Mouse (Mus musculus): ENCODE measurements around the gene Nek8. TPM values are rescaled to one million over a fixed set of nuclear protein-coding genes. Genes with fewer than 3 reads are reported as not detected.

Gene Nek8
- polyA plus RNA-seq, 1 experiment from 2014 or later: 17.5 TPM

GRCm38 (mm10) chr11:78172748-78173383 lies 3.6 kb downstream of the Nek8 start:
- Histone ChIP-seq H3K4me3 (no peak overlapping the region), H3K9me3 (no peaks in the 10 kb centered on the region), H3K4me1 (peaks cover 6% of the 10 kb centered on the region), H3K27ac (no peak overlapping the region), H3K9ac (peak overlapping the region; percentile 27; the same call in 1 of the 2 replicates), H3K36me3 (peaks cover 14% of the 10 kb centered on the region), H3K4me2 (replicated peaks) (no peak overlapping the region), H3K27me3 (no peaks in the 10 kb centered on the region)
- WGBS: 85% methylated on average over 19 of the region's 19 CpGs
- ATAC-seq (ENCODE audit: insufficient number of reproducible peaks, insufficient read depth, low FRiP score, low TSS enrichment): no peak

- Histone ChIP-seq H3K27ac (no peak overlapping the region), H3K4me1 (peaks cover 1% of the 10 kb centered on the region), H3K4me2 (replicated peaks) (no peak overlapping the region), H3K4me3 (no peak overlapping the region), H3K36me3 (peaks cover 14% of the 10 kb centered on the region), H3K9me3 (no peaks in the 10 kb centered on the region), H3K9ac (no peak overlapping the region), H3K27me3 (no peaks in the 10 kb centered on the region)
- ATAC-seq (ENCODE audit: insufficient number of reproducible peaks, insufficient read depth, low FRiP score, low TSS enrichment): no peak
- WGBS: 80% methylated on average over 16 of the region's 16 CpGs
Measured at GRCm38 (mm10) chr11:78172034-78172747, 4.3 kb downstream of the Nek8 start.

GRCm38 (mm10) chr11:78171328-78171727 lies 5.1 kb downstream of the Nek8 start:
- H3K4me3 ChIP-seq: no peak overlapping the region
- no peak for ATAC-seq (ENCODE audit: insufficient number of reproducible peaks, insufficient read depth, low FRiP score, low TSS enrichment)
- 73% methylated on average over 4 of the region's 4 CpGs for WGBS

GRCm38 (mm10) chr11:78170306-78170705 lies 6.2 kb downstream of the Nek8 start:
- Histone ChIP-seq H3K27ac (no peak overlapping the region), H3K4me3 (no peak overlapping the region), H3K27me3 (no peaks in the 10 kb centered on the region), H3K9me3 (no peaks in the 10 kb centered on the region), H3K9ac (no peak overlapping the region), H3K36me3 (peaks cover 14% of the 10 kb centered on the region), H3K4me2 (replicated peaks) (no peak overlapping the region), H3K4me1 (peaks cover 11% of the 10 kb centered on the region)
- WGBS: 89% methylated on average over 15 of the region's 15 CpGs
- ATAC-seq (ENCODE audit: insufficient number of reproducible peaks, insufficient read depth, low FRiP score, low TSS enrichment): no peak

More at GRCm38 (mm10) chr11:78171328-78171727, 5.1 kb downstream of the Nek8 start:
- no peak overlapping the region for H3K27ac ChIP-seq
- H3K9me3 ChIP-seq: no peaks in the 10 kb centered on the region
- H3K4me1 ChIP-seq: peaks cover 4% of the 10 kb centered on the region; the same call in 1 of the 2 replicates
- no peak overlapping the region for H3K9ac ChIP-seq
- no peaks in the 10 kb centered on the region for H3K27me3 ChIP-seq
- peaks cover 14% of the 10 kb centered on the region for H3K36me3 ChIP-seq
- no peak overlapping the region for H3K4me2 ChIP-seq (replicated peaks)

- no peak overlapping the region for H3K27ac ChIP-seq
Measured at GRCm38 (mm10) chr11:78168541-78169468, 7.7 kb downstream of the Nek8 start.

GRCm38 (mm10) chr11:78167257-78167959 lies 9.1 kb downstream of the Nek8 start:
- no peak overlapping the region for H3K4me3 ChIP-seq
- ATAC-seq (ENCODE audit: insufficient number of reproducible peaks, insufficient read depth, low FRiP score, low TSS enrichment): no peak
- peaks cover 23% of the 10 kb centered on the region for H3K4me1 ChIP-seq
- H3K9ac ChIP-seq: no peak overlapping the region; the same call in 1 of the 2 replicates
- H3K27me3 ChIP-seq: no peaks in the 10 kb centered on the region
- H3K27ac ChIP-seq: no peak overlapping the region
- WGBS: 80% methylated on average over 14 of the region's 14 CpGs
- H3K9me3 ChIP-seq: no peaks in the 10 kb centered on the region
- H3K36me3 ChIP-seq: peaks cover 17% of the 10 kb centered on the region
- H3K4me2 ChIP-seq (replicated peaks): no peak overlapping the region

More at GRCm38 (mm10) chr11:78168541-78169468, 7.7 kb downstream of the Nek8 start:
- Histone ChIP-seq H3K27me3 (no peaks in the 10 kb centered on the region), H3K9me3 (no peaks in the 10 kb centered on the region), H3K4me3 (no peak overlapping the region), H3K4me2 (replicated peaks) (no peak overlapping the region), H3K36me3 (peaks cover 14% of the 10 kb centered on the region), H3K9ac (no peak overlapping the region), H3K4me1 (peaks cover 11% of the 10 kb centered on the region)
- no peak for ATAC-seq (ENCODE audit: insufficient number of reproducible peaks, insufficient read depth, low FRiP score, low TSS enrichment)
- 49% methylated on average over 19 of the region's 19 CpGs for WGBS

GRCm38 (mm10) chr11:78166640-78167039 lies 9.8 kb downstream of the Nek8 start:
- no peak overlapping the region for H3K9ac ChIP-seq
- H3K4me2 ChIP-seq (replicated peaks): no peak overlapping the region
- H3K27me3 ChIP-seq: no peaks in the 10 kb centered on the region
- no peak for ATAC-seq (ENCODE audit: insufficient number of reproducible peaks, insufficient read depth, low FRiP score, low TSS enrichment)
- H3K27ac ChIP-seq: no peak overlapping the region
- H3K4me1 ChIP-seq: peaks cover 28% of the 10 kb centered on the region
- WGBS: 57% methylated on average over 6 of the region's 6 CpGs
- H3K9me3 ChIP-seq: no peaks in the 10 kb centered on the region
- H3K4me3 ChIP-seq: no peak overlapping the region
- peaks cover 17% of the 10 kb centered on the region for H3K36me3 ChIP-seq

GRCm38 (mm10) chr11:78166161-78166560 lies 10.3 kb downstream of the Nek8 start:
- 33% methylated on average over 4 of the region's 4 CpGs for WGBS
- Histone ChIP-seq H3K27me3 (no peaks in the 10 kb centered on the region), H3K36me3 (peaks cover 20% of the 10 kb centered on the region), H3K9ac (no peak overlapping the region), H3K9me3 (no peaks in the 10 kb centered on the region), H3K27ac (peak overlapping the region; percentile 100), H3K4me1 (peaks cover 28% of the 10 kb centered on the region), H3K4me2 (replicated peaks) (peak overlapping the region; percentile 76), H3K4me3 (peak overlapping the region; percentile 99)
- no peak for ATAC-seq (ENCODE audit: insufficient number of reproducible peaks, insufficient read depth, low FRiP score, low TSS enrichment)

- Histone ChIP-seq H3K36me3 (peaks cover 22% of the 10 kb centered on the region), H3K4me1 (peaks cover 28% of the 10 kb centered on the region), H3K9ac (peak overlapping the region; percentile 99; the same call in 1 of the 2 replicates), H3K4me3 (peak overlapping the region; percentile 99), H3K27ac (peak overlapping the region; percentile 100), H3K9me3 (no peaks in the 10 kb centered on the region), H3K27me3 (no peaks in the 10 kb centered on the region), H3K4me2 (replicated peaks) (peak overlapping the region; percentile 76)
- ATAC-seq (ENCODE audit: insufficient number of reproducible peaks, insufficient read depth, low FRiP score, low TSS enrichment): 0 out of 2 replicates have a peak, but pooled peaks have one; percentile 5
- WGBS: 3% methylated on average over 16 of the region's 16 CpGs
Measured at GRCm38 (mm10) chr11:78165761-78166109, 10.7 kb downstream of the Nek8 start.

GRCm38 (mm10) chr11:78164924-78165760 lies 11.3 kb downstream of the Nek8 start, which contains the start of gene Traf4:
Gene Traf4 (minus strand): TSS chr11:78165589.
- WGBS: 1% methylated on average over 61 of the region's 78 CpGs
- Histone ChIP-seq H3K4me3 (peak within 1 kb of the TSS; percentile 99), H3K9me3 (no peaks in the 10 kb centered on the region), H3K4me1 (peaks cover 28% of the 10 kb centered on the region), H3K27me3 (no peaks in the 10 kb centered on the region), H3K36me3 (peaks cover 28% of the 10 kb centered on the region), H3K27ac (peak within 1 kb of the TSS; percentile 100), H3K9ac (peak within 1 kb of the TSS; percentile 99), H3K4me2 (replicated peaks) (peak within 1 kb of the TSS; percentile 76)
- peak; percentile 56 for ATAC-seq (ENCODE audit: insufficient number of reproducible peaks, insufficient read depth, low FRiP score, low TSS enrichment)
